Mouse (Mus musculus) hindbrain, embryonic 16.5 days (tissue): ENCODE results near the gene Plcb3. TPM values are rescaled to one million over a fixed set of nuclear protein-coding genes. Genes with fewer than 3 reads are reported as not detected.

ENCODE experiments used
- ATAC-seq: fragments of 200-750 bp; cut with Nextera tagmentation; 2 replicates; pipeline ENCODE4 v1.8.0; 2017; ENCODE audit warnings: moderate TSS enrichment, moderate library complexity
- H3K27ac ChIP-seq: fragments of 300-500 bp; sonication (generic); 2 replicates; pipeline ENCODE4 v1.5.1; 2014; ENCODE audit warnings: low read depth, mild to moderate bottlenecking, control low read depth, low read length, moderate library complexity
- H3K27me3 ChIP-seq: fragments of 300-500 bp; sonication (generic); replicated peaks from 2 replicates; pipeline ENCODE4 v1.6.1; 2014; ENCODE audit warnings: low read length; ENCODE audit not compliant: control insufficient read depth, insufficient read depth
- H3K36me3 ChIP-seq: fragments of 300-500 bp; sonication (generic); 2 replicates; pipeline ENCODE4 v1.6.1; 2014; ENCODE audit warnings: mild to moderate bottlenecking, low read length, moderate library complexity, mixed read lengths; ENCODE audit not compliant: control insufficient read depth, insufficient read depth
- H3K4me1 ChIP-seq: fragments of 300-500 bp; sonication (generic); 2 replicates; pipeline ENCODE4 v1.6.1; 2014; ENCODE audit warnings: low read depth, low read length; ENCODE audit not compliant: control insufficient read depth, insufficient read depth
- H3K4me2 ChIP-seq: fragments of 300-500 bp; sonication (generic); 2 replicates; pipeline ENCODE4 v1.6.1; 2014; ENCODE audit warnings: mild to moderate bottlenecking, low read length, control low read depth, moderate library complexity
- H3K4me3 ChIP-seq: fragments of 300-500 bp; sonication (generic); 2 replicates; pipeline ENCODE4 v1.5.1; 2014; ENCODE audit warnings: mild to moderate bottlenecking, low read length, control low read depth, moderate library complexity
- H3K9ac ChIP-seq: fragments of 300-500 bp; sonication (generic); 2 replicates; pipeline ENCODE4 v1.6.1; 2014; ENCODE audit warnings: low read depth, mild to moderate bottlenecking, control low read depth, low read length, moderate library complexity
- H3K9me3 ChIP-seq: fragments of 300-500 bp; sonication (generic); 2 replicates; pipeline ENCODE4 v1.6.1; 2014; ENCODE audit warnings: mild to moderate bottlenecking, low read length, moderate library complexity; ENCODE audit not compliant: control insufficient read depth
- WGBS: fragments of 180-500 bp; shearing (Covaris S2); extraction: QIAGEN DNeasy Blood & Tissue Kit; methylation state at CpG from one replicate; pipeline ENCODE4 v1.1.7; 2014; 5-methylcytosine and 5-hydroxymethylcytosine counted together
- microRNA-seq: library from miRNA; unstranded; fragments of <30 nt; microRNA quantifications from one replicate; pipeline ENCODE4, GENCODE M21; 2017
- polyA plus RNA-seq: library from polyadenylated mRNA; unstranded; fragments of >200 nt; fragmentation: Nextera tagmentation; extraction: Ambion mirVana; gene quantifications from 2 replicates; pipeline ENCODE4 v1.2.1, GENCODE M21; 2015

Plcb3 gene
- polyA plus RNA-seq, 1 experiment from 2014 or later = 13.8 TPM

GRCm38 (mm10) chr19:6904846-6905245 lies 71.4 kb downstream of the Plcb3 start:
- Histone ChIP-seq H3K4me3 (no peak overlapping the region), H3K4me2 (no peak overlapping the region), H3K9ac (no peak overlapping the region), H3K4me1 (peaks cover 20% of the 10 kb centered on the region), H3K9me3 (no peaks in the 10 kb centered on the region), H3K27ac (no peak overlapping the region), H3K36me3 (peaks cover 19% of the 10 kb centered on the region), H3K27me3 (no peaks in the 10 kb centered on the region)
- WGBS = 85% methylated on average over 2 of the region's 2 CpGs
- no peak for ATAC-seq

GRCm38 (mm10) chr19:6903031-6903430 lies 73.2 kb downstream of the Plcb3 start:
- H3K4me1 ChIP-seq = peaks cover 10% of the 10 kb centered on the region
- no peak overlapping the region for H3K4me2 ChIP-seq
- ATAC-seq = no peak
- H3K9me3 ChIP-seq = no peaks in the 10 kb centered on the region
- 97% methylated on average over 1 of the region's 1 CpGs for WGBS
- no peak overlapping the region for H3K27ac ChIP-seq
- H3K36me3 ChIP-seq = peaks cover 19% of the 10 kb centered on the region
- H3K9ac ChIP-seq = no peak overlapping the region
- H3K27me3 ChIP-seq = no peaks in the 10 kb centered on the region
- no peak overlapping the region for H3K4me3 ChIP-seq

Small RNA genes lying within 50 kb of the gene (microRNA-seq; reads per million reads assigned to microRNA genes)
- gene Mir6990 = 1.2 reads per million

Other genes starting within 250 kb of the Plcb3 start
- 17.3 and 17.4 TPM in 2 replicates for gene Rps6ka4, start 135.8 kb downstream of the Plcb3 start, polyA plus RNA-seq
- 0.80 and 0.85 TPM in 2 replicates for gene Ccdc88b, start 118.3 kb downstream of the Plcb3 start, polyA plus RNA-seq
- 93.9 and 101 TPM in 2 replicates for gene Trmt112, start 66.8 kb downstream of the Plcb3 start, polyA plus RNA-seq
- gene Prdx5, start 66.4 kb downstream of the Plcb3 start, polyA plus RNA-seq = 408 and 532 TPM in 2 replicates
- 17.7 and 17.8 TPM in 2 replicates for gene Esrra, start 54.7 kb downstream of the Plcb3 start, polyA plus RNA-seq
- 2.9 and 3.3 TPM in 2 replicates for gene Catsperz, start 51.1 kb downstream of the Plcb3 start, polyA plus RNA-seq
- 14.4 and 19.1 TPM in 2 replicates for gene Kcnk4, start 42.0 kb downstream of the Plcb3 start, polyA plus RNA-seq
- gene Bad, start 34.6 kb downstream of the Plcb3 start, polyA plus RNA-seq = 96.0 and 109 TPM in 2 replicates
- gene Gpr137, start 34.0 kb downstream of the Plcb3 start, polyA plus RNA-seq = 67.1 and 77.6 TPM in 2 replicates
- gene Ppp1r14b, start 1.5 kb downstream of the Plcb3 start, polyA plus RNA-seq = 89.4 and 96.8 TPM in 2 replicates
- gene Fkbp2, start 4.0 kb upstream of the Plcb3 start, polyA plus RNA-seq = 159 and 192 TPM in 2 replicates
- 49.6 and 71.2 TPM in 2 replicates for gene Vegfb, start 11.2 kb upstream of the Plcb3 start, polyA plus RNA-seq
- gene Dnajc4, start 16.1 kb upstream of the Plcb3 start, polyA plus RNA-seq = 22.7 and 24.8 TPM in 2 replicates
- 20.6 and 21.8 TPM in 2 replicates for gene Nudt22, start 19.6 kb upstream of the Plcb3 start, polyA plus RNA-seq
- gene Trpt1, start 19.7 kb upstream of the Plcb3 start, polyA plus RNA-seq = 22.7 and 25.3 TPM in 2 replicates
- 4.0 and 5.7 TPM in 2 replicates for gene Fermt3, start 43.0 kb upstream of the Plcb3 start, polyA plus RNA-seq
- 214 and 236 TPM in 2 replicates for gene Stip1, start 63.5 kb upstream of the Plcb3 start, polyA plus RNA-seq
- gene Macrod1, start 80.3 kb upstream of the Plcb3 start, polyA plus RNA-seq = 6.3 and 7.1 TPM in 2 replicates
- 8.8 and 11.3 TPM in 2 replicates for gene Flrt1, start 129.3 kb upstream of the Plcb3 start, polyA plus RNA-seq
- gene Otub1, start 229.8 kb upstream of the Plcb3 start, polyA plus RNA-seq = 246 and 249 TPM in 2 replicates
- gene Cox8a, start 241.1 kb upstream of the Plcb3 start, polyA plus RNA-seq = 1,071 and 1,270 TPM in 2 replicates